Mouse (Mus musculus) limb, embryonic 10.5 days (tissue): ENCODE measurements at regions not wholly inside any gene's neighbourhood (a gene's known extent, or its start where the extent isn't known, plus 50 kb on each side); places are given as distances from the start of the nearest gene placed in this dataset.

Source experiments
- DNase-seq: peaks from one replicate; pipeline ENCODE4 v3.0.0-alpha.2; 2017; ENCODE audit warnings: low spot score
- H3K27ac ChIP-seq: fragments of 300-500 bp; sonication (generic); 2 replicates; pipeline ENCODE4 v1.5.1; 2016; ENCODE audit warnings: mild to moderate bottlenecking
- H3K27me3 ChIP-seq: fragments of 300-500 bp; sonication (generic); 2 replicates; pipeline ENCODE4 v1.6.1; 2016; ENCODE audit warnings: low read depth, mild to moderate bottlenecking; ENCODE audit not compliant: poor library complexity, severe bottlenecking
- H3K36me3 ChIP-seq: fragments of 300-500 bp; sonication (generic); 2 replicates; pipeline ENCODE4 v1.6.1; 2016; ENCODE audit warnings: mild to moderate bottlenecking, moderate library complexity
- H3K4me1 ChIP-seq: fragments of 300-500 bp; sonication (generic); 2 replicates; pipeline ENCODE4 v1.6.1; 2016
- H3K4me3 ChIP-seq: fragments of 300-500 bp; sonication (generic); 2 replicates; pipeline ENCODE4 v1.5.1; 2016; ENCODE audit warnings: mild to moderate bottlenecking, moderate library complexity
- H3K9me3 ChIP-seq: fragments of 300-500 bp; sonication (generic); replicated peaks from 2 replicates; pipeline ENCODE4 v1.6.1; 2016; ENCODE audit warnings: mild to moderate bottlenecking
- whole genome bisulfite sequencing: fragments of 180-500 bp; shearing (Covaris S2); methylation state at CpG from one replicate; pipeline ENCODE4 v1.1.7; 2016; 5-methylcytosine and 5-hydroxymethylcytosine counted together

GRCm38 (mm10) chr7:83088125-83088524 is 221.0 kb downstream of the Mex3b start:
- H3K9me3 ChIP-seq, result no peaks in the 10 kb centered on the region
- H3K4me1 ChIP-seq, result peaks cover 22% of the 10 kb centered on the region
- H3K4me3 ChIP-seq, result no peak overlapping the region
- 68% methylated on average over 4 of the region's 4 CpGs for WGBS
- DNase-seq, result no peak
- H3K27ac ChIP-seq, result peak overlapping the region; percentile 85; the same call in 1 of the 2 replicates
- no peaks in the 10 kb centered on the region for H3K27me3 ChIP-seq
- H3K36me3 ChIP-seq, result no peaks in the 10 kb centered on the region

- peak; percentile 62 for DNase-seq
- H3K4me3 ChIP-seq, result peak overlapping the region; percentile 26; the same call in 1 of the 2 replicates
- H3K9me3 ChIP-seq, result no peaks in the 10 kb centered on the region
- peaks cover 31% of the 10 kb centered on the region for H3K4me1 ChIP-seq
- H3K36me3 ChIP-seq, result no peaks in the 10 kb centered on the region
- H3K27ac ChIP-seq, result peak overlapping the region; percentile 85
- WGBS, result 42% methylated on average over 8 of the region's 8 CpGs
- H3K27me3 ChIP-seq, result no peaks in the 10 kb centered on the region
Observed at GRCm38 (mm10) chr7:83089330-83089982, 222.3 kb downstream of the Mex3b start.

DNA sequence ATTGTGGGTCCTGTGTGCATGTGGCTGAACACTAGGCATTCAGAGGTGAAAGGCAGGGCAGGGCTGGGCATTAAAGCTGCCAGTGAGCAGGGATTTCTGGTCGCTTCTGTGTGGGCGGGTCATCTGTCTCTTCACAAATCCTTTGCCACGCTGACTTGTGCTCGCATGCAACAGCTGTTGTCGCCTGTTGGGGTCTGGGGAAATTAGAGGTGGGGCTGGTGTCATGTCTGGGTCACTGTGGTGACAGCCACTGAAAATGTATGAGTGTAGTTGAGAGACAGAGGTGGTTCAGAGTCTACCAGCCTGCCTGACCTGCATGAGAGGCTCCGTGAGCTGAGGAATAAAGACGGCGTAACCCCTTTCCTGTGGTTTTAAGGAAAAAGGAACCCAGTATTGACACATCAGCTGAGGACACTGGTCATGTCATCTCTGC is 226.8 kb downstream of the Mex3b start:
- 25% methylated on average over 8 of the region's 8 CpGs for WGBS
- H3K4me1 ChIP-seq, result peaks cover 26% of the 10 kb centered on the region
- DNase-seq, result no peak
- H3K36me3 ChIP-seq, result no peaks in the 10 kb centered on the region
- H3K27ac ChIP-seq, result peak overlapping the region; percentile 42
- no peak overlapping the region for H3K4me3 ChIP-seq
- H3K9me3 ChIP-seq, result no peaks in the 10 kb centered on the region
- no peaks in the 10 kb centered on the region for H3K27me3 ChIP-seq

- Histone ChIP-seq H3K4me3 (no peak overlapping the region), H3K36me3 (no peaks in the 10 kb centered on the region), H3K4me1 (peaks cover 17% of the 10 kb centered on the region), H3K27me3 (no peaks in the 10 kb centered on the region), H3K27ac (peak overlapping the region; percentile 19; the same call in 1 of the 2 replicates), H3K9me3 (no peaks in the 10 kb centered on the region)
- no peak for DNase-seq
- 35% methylated on average over 3 of the region's 3 CpGs for WGBS
Observed at GRCm38 (mm10) chr7:83094899-83095298, 227.8 kb downstream of the Mex3b start.

GRCm38 (mm10) chr7:83095593-83095992 is 228.5 kb downstream of the Mex3b start:
- H3K27me3 ChIP-seq, result no peaks in the 10 kb centered on the region
- H3K27ac ChIP-seq, result no peak overlapping the region
- H3K4me1 ChIP-seq, result peaks cover 15% of the 10 kb centered on the region
- WGBS, result 86% methylated on average over 3 of the region's 3 CpGs
- no peaks in the 10 kb centered on the region for H3K9me3 ChIP-seq
- no peaks in the 10 kb centered on the region for H3K36me3 ChIP-seq
- no peak for DNase-seq
- no peak overlapping the region for H3K4me3 ChIP-seq

- no peak overlapping the region for H3K4me3 ChIP-seq
- no peaks in the 10 kb centered on the region for H3K36me3 ChIP-seq
- WGBS, result 84% methylated on average over 1 of the region's 1 CpGs
- no peak overlapping the region for H3K27ac ChIP-seq
- H3K9me3 ChIP-seq, result no peaks in the 10 kb centered on the region
- no peaks in the 10 kb centered on the region for H3K4me1 ChIP-seq
- no peaks in the 10 kb centered on the region for H3K27me3 ChIP-seq
- DNase-seq, result no peak
Observed at GRCm38 (mm10) chr7:83104426-83104825, 237.3 kb downstream of the Mex3b start.

- DNase-seq, result no peak
- no peak overlapping the region for H3K4me3 ChIP-seq
- H3K27me3 ChIP-seq, result no peaks in the 10 kb centered on the region
- H3K9me3 ChIP-seq, result no peaks in the 10 kb centered on the region
- H3K27ac ChIP-seq, result no peak overlapping the region
- no peaks in the 10 kb centered on the region for H3K36me3 ChIP-seq
- no peaks in the 10 kb centered on the region for H3K4me1 ChIP-seq
Observed at GRCm38 (mm10) chr7:83105672-83106071, 238.5 kb downstream of the Mex3b start.

DNA sequence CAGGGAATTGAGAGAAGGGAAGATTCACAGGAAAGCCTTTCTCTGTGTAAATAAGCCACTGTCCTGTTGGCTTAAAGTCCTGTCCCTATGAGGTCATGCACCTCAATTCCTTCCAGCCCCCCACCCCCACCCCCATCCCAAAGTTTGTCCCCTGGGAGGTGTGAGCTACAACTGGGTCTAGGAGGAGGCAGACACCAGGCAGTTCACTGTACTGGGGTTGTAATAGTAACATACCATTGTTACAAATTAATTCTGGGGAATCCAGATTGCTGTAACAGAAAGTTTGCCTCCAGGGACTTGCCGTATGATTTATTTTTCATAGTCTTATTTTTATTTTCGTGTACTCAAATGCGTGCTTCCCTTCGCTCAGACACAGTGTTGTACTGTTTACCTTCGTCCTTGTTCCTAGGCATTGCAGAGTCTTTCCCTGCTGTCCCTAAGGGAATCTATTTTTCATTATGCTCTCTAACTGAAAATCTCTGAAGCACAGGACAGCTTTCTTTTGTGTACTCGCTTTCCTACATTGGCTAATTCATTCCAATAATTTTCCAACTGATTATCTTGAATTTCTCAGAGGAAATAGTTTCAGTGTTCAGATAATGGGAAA is 244.2 kb downstream of the Mex3b start:
- DNase-seq, result no peak
- no peak overlapping the region for H3K27ac ChIP-seq
- WGBS, result 89% methylated on average over 6 of the region's 6 CpGs
- H3K27me3 ChIP-seq, result no peaks in the 10 kb centered on the region
- no peaks in the 10 kb centered on the region for H3K36me3 ChIP-seq
- peaks cover 4% of the 10 kb centered on the region; the same call in 1 of the 2 replicates for H3K4me1 ChIP-seq
- H3K9me3 ChIP-seq, result no peaks in the 10 kb centered on the region
- H3K4me3 ChIP-seq, result no peak overlapping the region

GRCm38 (mm10) chr7:83116487-83116886 is 249.4 kb downstream of the Mex3b start:
- WGBS, result 95% methylated on average over 1 of the region's 1 CpGs
- no peaks in the 10 kb centered on the region for H3K36me3 ChIP-seq
- no peak overlapping the region for H3K27ac ChIP-seq
- H3K4me1 ChIP-seq, result no peaks in the 10 kb centered on the region
- no peak for DNase-seq
- no peaks in the 10 kb centered on the region for H3K27me3 ChIP-seq
- H3K9me3 ChIP-seq, result no peaks in the 10 kb centered on the region
- no peak overlapping the region for H3K4me3 ChIP-seq

DNA sequence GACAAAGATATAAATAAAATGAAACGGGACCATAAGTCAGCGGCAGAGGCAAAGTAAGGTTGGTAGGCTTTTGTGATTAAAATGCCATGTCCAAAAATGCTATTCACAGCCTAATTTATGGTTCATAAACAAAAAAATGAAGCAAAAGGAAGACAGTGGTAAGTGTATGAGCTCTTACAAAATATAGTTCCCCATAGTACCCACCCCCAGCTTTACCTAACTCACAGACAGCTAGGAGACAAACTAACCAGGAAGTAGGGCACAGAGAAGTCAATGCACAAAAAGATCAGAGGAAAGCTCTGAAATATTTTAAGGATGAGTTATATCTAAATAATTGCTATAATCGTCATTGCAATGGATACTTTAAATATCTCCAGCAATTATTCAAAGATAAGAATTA is 249.9 kb downstream of the Mex3b start:
- DNase-seq, result no peak
- H3K27ac ChIP-seq, result no peak overlapping the region
- no peaks in the 10 kb centered on the region for H3K4me1 ChIP-seq
- H3K4me3 ChIP-seq, result no peak overlapping the region
- H3K27me3 ChIP-seq, result no peaks in the 10 kb centered on the region
- 89% methylated on average over 3 of the region's 3 CpGs for WGBS
- no peaks in the 10 kb centered on the region for H3K36me3 ChIP-seq
- no peaks in the 10 kb centered on the region for H3K9me3 ChIP-seq

DNA sequence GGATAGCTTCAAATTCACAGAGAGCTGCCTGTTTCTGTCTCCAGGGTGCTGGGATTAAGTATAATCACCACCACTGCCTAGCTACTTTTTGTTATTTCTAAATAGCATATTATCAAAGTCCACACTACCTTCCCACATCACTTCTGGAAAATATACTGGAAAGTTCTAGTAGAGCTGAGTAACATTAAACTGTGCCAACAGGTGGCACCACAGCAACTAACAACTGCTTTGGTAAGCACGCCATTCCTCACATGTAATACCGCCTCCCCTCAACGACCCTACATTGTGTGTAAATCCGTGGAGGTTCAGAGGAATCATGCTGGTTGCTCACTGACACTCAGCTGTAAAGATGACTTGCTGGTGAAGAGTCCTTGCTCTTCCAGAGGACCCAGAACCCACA is 259.1 kb downstream of the Mex3b start:
- no peaks in the 10 kb centered on the region for H3K36me3 ChIP-seq
- no peaks in the 10 kb centered on the region for H3K4me1 ChIP-seq
- no peak for DNase-seq
- peaks cover 4% of the 10 kb centered on the region; the same call in 1 of the 2 replicates for H3K9me3 ChIP-seq
- no peaks in the 10 kb centered on the region for H3K27me3 ChIP-seq
- no peak overlapping the region for H3K4me3 ChIP-seq
- no peak overlapping the region for H3K27ac ChIP-seq
- WGBS, result 90% methylated on average over 4 of the region's 4 CpGs

- 0 out of 2 replicates have a peak overlapping the region, but pooled peaks have one; percentile 14 for H3K27ac ChIP-seq
Observed at GRCm38 (mm10) chr7:83140216-83140615, 273.1 kb downstream of the Mex3b start.

DNA sequence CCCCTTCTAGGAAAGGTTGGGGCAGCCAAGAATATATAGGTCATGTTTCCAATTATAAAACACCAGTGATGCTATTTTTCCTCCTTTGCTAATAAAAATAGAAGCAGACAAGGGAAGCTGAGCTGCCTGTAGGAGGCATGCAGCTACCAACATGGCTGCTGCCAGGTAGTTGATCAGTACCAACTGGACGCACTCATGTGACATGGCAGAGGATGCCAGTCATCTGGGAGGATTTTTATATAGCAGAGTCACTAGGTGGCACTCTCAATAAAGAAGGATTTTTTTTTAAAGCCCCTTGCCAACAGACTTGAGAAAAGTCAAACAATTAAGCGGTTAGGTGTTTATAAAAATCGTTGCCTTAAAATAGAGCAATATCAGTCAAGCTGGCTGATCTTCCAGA is 273.5 kb downstream of the Mex3b start:
- no peak for DNase-seq
- Histone ChIP-seq H3K36me3 (no peaks in the 10 kb centered on the region), H3K4me3 (no peak overlapping the region), H3K27ac (no peak overlapping the region), H3K9me3 (no peaks in the 10 kb centered on the region), H3K4me1 (peaks cover 6% of the 10 kb centered on the region; the same call in 1 of the 2 replicates), H3K27me3 (no peaks in the 10 kb centered on the region)
- WGBS, result 93% methylated on average over 3 of the region's 3 CpGs

More at GRCm38 (mm10) chr7:83140216-83140615, 273.1 kb downstream of the Mex3b start:
- H3K9me3 ChIP-seq, result no peaks in the 10 kb centered on the region
- peaks cover 6% of the 10 kb centered on the region; the same call in 1 of the 2 replicates for H3K4me1 ChIP-seq
- H3K27me3 ChIP-seq, result no peaks in the 10 kb centered on the region
- no peak overlapping the region for H3K4me3 ChIP-seq
- DNase-seq, result no peak
- no peaks in the 10 kb centered on the region for H3K36me3 ChIP-seq
- 48% methylated on average over 4 of the region's 4 CpGs for WGBS
